Mouse (Mus musculus): ENCODE measurements at regions not wholly inside any gene's neighbourhood (a gene's known extent, or its start where the extent isn't known, plus 50 kb on each side); places are given as distances from the start of the nearest gene placed in this dataset.
A peak's percentile ranks its signal among the peaks of the same experiment; 100 is the strongest.

GRCm38 (mm10) chr3:121104571-121105407, 66.7 kb downstream of the Rwdd3 start:
- ATAC-seq (ENCODE audit: poor library complexity, severe bottlenecking): peak; percentile 92

GRCm38 (mm10) chr3:121102871-121103270, 68.6 kb downstream of the Rwdd3 start:
- ATAC-seq (ENCODE audit: poor library complexity, severe bottlenecking): no peak

- no peak for ATAC-seq (ENCODE audit: poor library complexity, severe bottlenecking)
Observed at GRCm38 (mm10) chr3:121102120-121102519, 69.4 kb downstream of the Rwdd3 start.

- ATAC-seq (ENCODE audit: poor library complexity, severe bottlenecking): no peak
Observed at GRCm38 (mm10) chr3:121100211-121100860, 71.2 kb downstream of the Rwdd3 start.

- ATAC-seq (ENCODE audit: poor library complexity, severe bottlenecking): no peak
Observed at GRCm38 (mm10) chr3:121093509-121093908, 78.0 kb downstream of the Rwdd3 start.

GRCm38 (mm10) chr3:121088724-121089123, 82.8 kb downstream of the Rwdd3 start:
- ATAC-seq (ENCODE audit: poor library complexity, severe bottlenecking): no peak

- no peak for ATAC-seq (ENCODE audit: poor library complexity, severe bottlenecking)
Observed at GRCm38 (mm10) chr3:121068676-121069075, 102.8 kb downstream of the Rwdd3 start.

- no peak for ATAC-seq (ENCODE audit: poor library complexity, severe bottlenecking)
Observed at GRCm38 (mm10) chr3:121035904-121036549, 135.5 kb downstream of the Rwdd3 start.

GRCm38 (mm10) chr3:121025546-121026157, 145.8 kb downstream of the Rwdd3 start:
- no peak for ATAC-seq (ENCODE audit: poor library complexity, severe bottlenecking)

GRCm38 (mm10) chr3:121024810-121025209, 146.7 kb downstream of the Rwdd3 start:
- ATAC-seq (ENCODE audit: poor library complexity, severe bottlenecking): no peak

- ATAC-seq (ENCODE audit: poor library complexity, severe bottlenecking): no peak
Observed at GRCm38 (mm10) chr3:121021126-121021848, 150.2 kb downstream of the Rwdd3 start.

GRCm38 (mm10) chr3:121009223-121009622, 162.3 kb downstream of the Rwdd3 start:
- ATAC-seq (ENCODE audit: poor library complexity, severe bottlenecking): no peak

- ATAC-seq (ENCODE audit: poor library complexity, severe bottlenecking): no peak
Observed at GRCm38 (mm10) chr3:120983556-120984270, 187.8 kb downstream of the Rwdd3 start.

- no peak for ATAC-seq (ENCODE audit: poor library complexity, severe bottlenecking)
Observed at GRCm38 (mm10) chr3:120982795-120983555, 188.5 kb downstream of the Rwdd3 start.

- ATAC-seq (ENCODE audit: poor library complexity, severe bottlenecking): no peak
Observed at GRCm38 (mm10) chr3:120982218-120982617, 189.3 kb downstream of the Rwdd3 start.

GRCm38 (mm10) chr3:120970746-120971466, 200.6 kb downstream of the Rwdd3 start:
- no peak for ATAC-seq (ENCODE audit: poor library complexity, severe bottlenecking)

GRCm38 (mm10) chr3:120946906-120947305, 224.6 kb downstream of the Rwdd3 start:
- ATAC-seq (ENCODE audit: poor library complexity, severe bottlenecking): no peak

GRCm38 (mm10) chr3:120934401-120934800, 237.1 kb downstream of the Rwdd3 start:
- ATAC-seq (ENCODE audit: poor library complexity, severe bottlenecking): no peak

GRCm38 (mm10) chr3:120920351-120920750, 251.1 kb downstream of the Rwdd3 start:
- no peak for ATAC-seq (ENCODE audit: poor library complexity, severe bottlenecking)

Data from megakaryocyte, adult 5-6 weeks (primary cell).